Mouse (Mus musculus): ENCODE measurements at regions not wholly inside any gene's neighbourhood (a gene's known extent, or its start where the extent isn't known, plus 50 kb on each side); places are given as distances from the start of the nearest gene placed in this dataset.

GRCm38 (mm10) chr2:82540676-82541075 lies 402.8 kb upstream of the Fsip2 start:
- TF ChIP-seq JUND (conservative IDR thresholded peaks at IDR 0.05; ENCODE audit: low read depth, low read length) (no peak), CTCF (conservative IDR thresholded peaks at IDR 0.05 in 1 of 2, IDR thresholded peaks at IDR 0.05 in 1 of 2; ENCODE audit: low read depth in 2 of 2, low read length in 2 of 2) (no peak), E2F4 (IDR thresholded peaks at IDR 0.05; ENCODE audit: insufficient replicate concordance, low read depth, low read length) (no peak), USF1 (IDR thresholded peaks at IDR 0.05; ENCODE audit: low read depth, low read length) (no peak), KAT2A (IDR thresholded peaks at IDR 0.05; ENCODE audit: insufficient replicate concordance, low read length) (no peak), MAX (IDR thresholded peaks at IDR 0.05; ENCODE audit: low read length) (no peak), SIN3A (IDR thresholded peaks at IDR 0.05; ENCODE audit: low read length) (no peak), POLR2A (IDR thresholded peaks at IDR 0.05; ENCODE audit: low read depth, low read length) (no peak), MAZ (IDR thresholded peaks at IDR 0.05; ENCODE audit: low read depth, low read length) (no peak), TCF12 (IDR thresholded peaks at IDR 0.05; ENCODE audit: low read depth, low read length) (no peak)

All from CH12.LX (cell line).